In genomic region chr1:34459284-34460060, GRCm38 (mm10) we compare ENCODE assay signal across 8 mouse cellular contexts. TPM values are rescaled to one million over a fixed set of nuclear protein-coding genes. Genes with fewer than 3 reads are reported as not detected.
A peak's percentile ranks its signal among the peaks of the same experiment; 100 is the strongest.
DNase-seq lines count a peak whose midpoint lies in the region; ATAC-seq and TF ChIP-seq lines count a peak whose summit lies in the region.

Gene Ptpn18, plus strand, starts transcription at chr1:34459762.

- under 1% methylated on average over 48 of the region's 48 CpGs for WGBS in hindbrain, postnatal 0 days

- intact Hi-C loops in gastrocnemius, adult 2 months (cut with DNase I) = no loop called here
- intact Hi-C loops in left cerebral cortex, adult 2 months (cut with DNase I) = no loop called here

- H3K4me2 ChIP-seq in hindbrain, postnatal 0 days (ENCODE audit: low read depth, low read length) = peak within 1 kb of the TSS; percentile 98

- H3K4me1 ChIP-seq in hindbrain, postnatal 0 days (ENCODE audit: insufficient read depth, low read length) = 0 out of 2 replicates have a peak, but pooled peaks cover 6% of the 10 kb centered on the region

- no peaks in the 10 kb centered on the region for H3K9me3 ChIP-seq in hindbrain, postnatal 0 days (ENCODE audit: low read length)

- H3K27ac ChIP-seq in gastrocnemius, adult 2 months = peak within 1 kb of the TSS; percentile 64
- no peak within 1 kb of the TSS for H3K27ac ChIP-seq in hindbrain, postnatal 0 days
- no peak within 1 kb of the TSS for H3K27ac ChIP-seq in left cerebral cortex, adult 2 months

- DNase-seq in T-cell, adult 2 months (ENCODE audit: low spot score) = peak; percentile 74
- peak; percentile 69 to 90 for DNase-seq in cerebellum, postnatal 4 days (ENCODE audit: low spot score in 2 of 2)
- DNase-seq in gastrocnemius, adult 2 months = peak; percentile 91
- DNase-seq in hindbrain, postnatal 0 days (ENCODE audit: low spot score) = peak; percentile 89
- peak; percentile 84 to 92 for DNase-seq in left cerebral cortex, adult 2 months (ENCODE audit: extremely low spot score in 1 of 2, low spot score in 2 of 2)
- DNase-seq in right cerebral cortex, adult 2 months (ENCODE audit: low spot score in 2 of 2) = peak; percentile 92 to 93
- DNase-seq in urinary bladder, postnatal 14 days (ENCODE audit: low spot score) = peak; percentile 92

- ATAC-seq in hindbrain, postnatal 0 days = peak; percentile 91
- ATAC-seq in megakaryocyte, adult 5-6 weeks (ENCODE audit: poor library complexity, severe bottlenecking) = peak; percentile 83

- TF ChIP-seq CTCF in gastrocnemius, adult 2 months (IDR thresholded peaks at IDR 0.05) = peak; percentile 37
- 0 out of 2 replicates have a peak, but pooled peaks have one; percentile 20 for TF ChIP-seq CTCF in hindbrain, postnatal 0 days (IDR thresholded peaks at IDR 0.05; ENCODE audit: low read depth)
- TF ChIP-seq CTCF in left cerebral cortex, adult 2 months (IDR thresholded peaks at IDR 0.05) = peak; percentile 7

- H3K9ac ChIP-seq in hindbrain, postnatal 0 days (replicated peaks; ENCODE audit: low read length) = peak within 1 kb of the TSS; percentile 40

- H3K36me3 ChIP-seq in hindbrain, postnatal 0 days (ENCODE audit: insufficient read depth, low read length) = no peaks in the 10 kb centered on the region

- H3K4me3 ChIP-seq in gastrocnemius, adult 2 months = peak within 1 kb of the TSS; percentile 86
- peak within 1 kb of the TSS; percentile 57 for H3K4me3 ChIP-seq in hindbrain, postnatal 0 days (ENCODE audit: low read length)
- peak within 1 kb of the TSS; percentile 56 for H3K4me3 ChIP-seq in left cerebral cortex, adult 2 months

- H3K27me3 ChIP-seq in hindbrain, postnatal 0 days (ENCODE audit: insufficient read depth, low read length) = no peaks in the 10 kb centered on the region; the same call in 1 of the 2 replicates

RNA-seq across cellular contexts. Expression of gene Ptpn18, which starts in this region (rescaled TPM):
- total RNA-seq in gastrocnemius, adult 2 months (2021) = 1 to 10 TPM; 1.8 to 2.3 TPM
- total RNA-seq in hindbrain, postnatal 0 days (2014; rRNA removed) = 0.25 and 0.63 TPM in 2 replicates
- polyA plus RNA-seq in hindbrain, postnatal 0 days (2015; fragmentation: Nextera tagmentation; extraction: Ambion mirVana) = 6.7 and 6.9 TPM in 2 replicates
- 1 to 10 TPM; 4.7 to 6.0 TPM for total RNA-seq in left cerebral cortex, adult 2 months (2021)
- total RNA-seq in megakaryocyte, adult 5-6 weeks (2015) = 74.4 and 86.1 TPM in 2 replicates
- 415 and 428 TPM in 2 replicates for total RNA-seq in megakaryocyte, adult 5-6 weeks (2017)

Comparison
In these comparisons a context has a peak if more than half of its experiments do, and no peak if none do; other contexts are left out.
1. RNA of gene Ptpn18 (total RNA-seq): 74.4 to 428 TPM in megakaryocyte, adult 5-6 weeks; 4.7 to 6.0 TPM in left cerebral cortex, adult 2 months, 1.8 to 2.3 TPM in gastrocnemius, adult 2 months and 0.25 to 0.63 TPM in hindbrain, postnatal 0 days; every median in the first group is over 10 times any median in the second.
2. Peak in every context shown above with its lines, with median percentiles within 50 percentile points of each other: DNase-seq, H3K4me3 ChIP-seq and CTCF ChIP-seq.